ENCODE assay signal across 8 mouse cellular contexts in genomic region chr4:116707666-116708065, GRCm38 (mm10). TPM values are rescaled to one million over a fixed set of nuclear protein-coding genes. Genes with fewer than 3 reads are reported as not detected.
A peak's percentile ranks its signal among the peaks of the same experiment; 100 is the strongest.
DNase-seq lines count a peak whose midpoint lies in the region; ATAC-seq and TF ChIP-seq lines count a peak whose summit lies in the region.

No protein-coding gene starts in this region.

- no peaks in the 10 kb centered on the region for H3K9me3 ChIP-seq in lung, embryonic 14.5 days (ENCODE audit: low read depth, low read length)
- no peaks in the 10 kb centered on the region for H3K9me3 ChIP-seq in liver, embryonic 16.5 days (replicated peaks; ENCODE audit: control insufficient read depth, low read length)

- no peak overlapping the region for H3K27ac ChIP-seq in lung, embryonic 14.5 days (ENCODE audit: low read depth)
- H3K27ac ChIP-seq in liver, embryonic 16.5 days (ENCODE audit: low read length): peak overlapping the region; percentile 56; the same call in 1 of the 2 replicates

- 11% methylated on average over 9 of the region's 9 CpGs for WGBS in lung, embryonic 14.5 days
- 7% methylated on average over 9 of the region's 9 CpGs for WGBS in liver, embryonic 16.5 days (ENCODE audit: insufficient replicate concordance)

- H3K4me3 ChIP-seq in lung, embryonic 14.5 days (ENCODE audit: low read depth, low read length): peak overlapping the region; percentile 59
- H3K4me3 ChIP-seq in liver, embryonic 16.5 days (ENCODE audit: low read depth, low read length): peak overlapping the region; percentile 73

- no peak for TF ChIP-seq CTCF in lung, embryonic 14.5 days (IDR thresholded peaks at IDR 0.05; ENCODE audit: low read depth)

- ATAC-seq in lung, embryonic 14.5 days (ENCODE audit: insufficient read depth): no peak
- ATAC-seq in common myeloid progenitor, adult 5-6 weeks (replicated peaks; ENCODE audit: low read depth, poor library complexity, severe bottlenecking): 0 out of 2 replicates have a peak, but pooled peaks have one; percentile 1
- no peak for ATAC-seq in liver, embryonic 16.5 days (ENCODE audit: low read depth)

- H3K4me2 ChIP-seq in lung, embryonic 14.5 days: peak overlapping the region; percentile 66
- peak overlapping the region; percentile 91 for H3K4me2 ChIP-seq in liver, embryonic 16.5 days (ENCODE audit: low read depth, low read length)

- no peaks in the 10 kb centered on the region for H3K27me3 ChIP-seq in lung, embryonic 14.5 days (ENCODE audit: insufficient read depth, low read length)
- no peaks in the 10 kb centered on the region for H3K27me3 ChIP-seq in liver, embryonic 16.5 days (ENCODE audit: control insufficient read depth, insufficient read depth, low read depth, low read length)

- peaks cover 3% of the 10 kb centered on the region; the same call in 1 of the 2 replicates for H3K4me1 ChIP-seq in lung, embryonic 14.5 days (ENCODE audit: insufficient read depth)
- peaks cover 13% of the 10 kb centered on the region for H3K4me1 ChIP-seq in liver, embryonic 16.5 days (ENCODE audit: control insufficient read depth, low read depth, low read length)

- no peak for DNase-seq in lung, embryonic 14.5 days
- DNase-seq in lung, postnatal 25 days (ENCODE audit: low spot score): no peak
- peak; percentile 21 to 24 for DNase-seq in frontal cortex, postnatal 10 days (ENCODE audit: low spot score in 2 of 2)
- no peak for DNase-seq in adrenal gland, adult 8-10 months
- no peak for DNase-seq in yolk sac, embryonic 10.5 days (ENCODE audit: low spot score)
- DNase-seq in urinary bladder, postnatal 36 days (ENCODE audit: low spot score in 2 of 2): no peak

- H3K9ac ChIP-seq in lung, embryonic 14.5 days: peak overlapping the region; percentile 59
- peak overlapping the region; percentile 69 for H3K9ac ChIP-seq in liver, embryonic 16.5 days (ENCODE audit: low read depth, low read length)

- H3K36me3 ChIP-seq in lung, embryonic 14.5 days (ENCODE audit: insufficient read depth): peaks cover 18% of the 10 kb centered on the region; the same call in 1 of the 2 replicates
- H3K36me3 ChIP-seq in liver, embryonic 16.5 days (ENCODE audit: control insufficient read depth, insufficient read depth): no peaks in the 10 kb centered on the region

RNA-seq across cellular contexts. Expression of gene Mmachc, which starts 0.5 kb away (rescaled TPM):
- polyA plus RNA-seq in lung, embryonic 14.5 days (2014; fragmentation: Nextera tagmentation; extraction: Ambion mirVana): 18.0 and 20.7 TPM in 2 replicates
- total RNA-seq in common myeloid progenitor, adult 5-6 weeks (2017): 22.7 and 24.9 TPM in 2 replicates
- 8.8 and 8.9 TPM in 2 replicates for polyA plus RNA-seq in liver, embryonic 16.5 days (2015; fragmentation: Nextera tagmentation; extraction: Ambion mirVana)
- total RNA-seq in adrenal gland, adult 8-10 months (2022): 10 to 100 TPM; 29.5 to 35.2 (median 31.7) TPM

RNA-seq across cellular contexts. Expression of gene Ccdc163, which starts 0.6 kb away (rescaled TPM):
- 30.0 and 35.1 TPM in 2 replicates for polyA plus RNA-seq in lung, embryonic 14.5 days (2014; fragmentation: Nextera tagmentation; extraction: Ambion mirVana)
- total RNA-seq in common myeloid progenitor, adult 5-6 weeks (2017): 12.3 and 35.8 TPM in 2 replicates
- 10.3 and 12.4 TPM in 2 replicates for polyA plus RNA-seq in liver, embryonic 16.5 days (2015; fragmentation: Nextera tagmentation; extraction: Ambion mirVana)
- total RNA-seq in adrenal gland, adult 8-10 months (2022): 10 to 100 TPM; 17.2 to 34.6 (median 20.9) TPM

RNA-seq across cellular contexts. Expression of gene Tesk2, which starts 13.1 kb away (rescaled TPM):
- 6.6 and 7.8 TPM in 2 replicates for polyA plus RNA-seq in lung, embryonic 14.5 days (2014; fragmentation: Nextera tagmentation; extraction: Ambion mirVana)
- total RNA-seq in common myeloid progenitor, adult 5-6 weeks (2017): 1.8 and 4.9 TPM in 2 replicates
- polyA plus RNA-seq in liver, embryonic 16.5 days (2015; fragmentation: Nextera tagmentation; extraction: Ambion mirVana): 5.4 and 5.9 TPM in 2 replicates
- 1 to 10 TPM; 4.9 to 6.8 (median 6.7) TPM for total RNA-seq in adrenal gland, adult 8-10 months (2022)

RNA-seq across cellular contexts. Expression of gene Prdx1, which starts 22.3 kb away (rescaled TPM):
- polyA plus RNA-seq in lung, embryonic 14.5 days (2014; fragmentation: Nextera tagmentation; extraction: Ambion mirVana): 1,429 and 1,485 TPM in 2 replicates
- total RNA-seq in common myeloid progenitor, adult 5-6 weeks (2017): 266 and 285 TPM in 2 replicates
- polyA plus RNA-seq in liver, embryonic 16.5 days (2015; fragmentation: Nextera tagmentation; extraction: Ambion mirVana): 964 and 975 TPM in 2 replicates
- total RNA-seq in adrenal gland, adult 8-10 months (2022): 100 to 1,000 TPM; 514 to 868 (median 646) TPM

RNA-seq across cellular contexts. Expression of gene Akr1a1, which starts 56.2 kb away (rescaled TPM):
- 759 and 786 TPM in 2 replicates for polyA plus RNA-seq in lung, embryonic 14.5 days (2014; fragmentation: Nextera tagmentation; extraction: Ambion mirVana)
- total RNA-seq in common myeloid progenitor, adult 5-6 weeks (2017): 416 TPM in 2 replicates
- 294 and 297 TPM in 2 replicates for polyA plus RNA-seq in liver, embryonic 16.5 days (2015; fragmentation: Nextera tagmentation; extraction: Ambion mirVana)
- total RNA-seq in adrenal gland, adult 8-10 months (2022): 1,000 to 10,000 TPM in 1 of 4 experiments, 100 to 1,000 TPM in 3; 829 to 1,005 (median 899) TPM

Comparison
In these comparisons a context has a peak if more than half of its experiments do, and no peak if none do; other contexts are left out.
1. DNase-seq: peak in frontal cortex, postnatal 10 days (2 of 2); none in lung, embryonic 14.5 days (single experiment), lung, postnatal 25 days (single experiment), adrenal gland, adult 8-10 months (single experiment), yolk sac, embryonic 10.5 days (single experiment) and urinary bladder, postnatal 36 days (0 of 2).